Comparison of ENCODE assay signal across 10 mouse cellular contexts in genomic region chr8:110145538-110145937, GRCm38 (mm10). TPM values are rescaled to one million over a fixed set of nuclear protein-coding genes. Genes with fewer than 3 reads are reported as not detected.
DNase-seq lines count a peak whose midpoint lies in the region; ATAC-seq and TF ChIP-seq lines count a peak whose summit lies in the region.
"Had no signal": no experiment of that assay in that cellular context is flagged by ENCODE, and none has a peak within 500 bp of the region (broad histone marks: within the 10 kb centered on the region; RNA-seq: fewer than 3 reads in every experiment).

No protein-coding gene starts in this region.

- ATAC-seq in embryonic facial prominence, embryonic 13.5 days (ENCODE audit: insufficient number of reproducible peaks, insufficient read depth, low FRiP score, low TSS enrichment, low read depth): 0 out of 2 replicates have a peak, but pooled peaks have one; percentile 10
- ATAC-seq in limb, embryonic 14.5 days (ENCODE audit: low FRiP score, low read depth): no peak
- peak; percentile 59; the same call in 1 of the 2 replicates for ATAC-seq in neural tube, embryonic 13.5 days (ENCODE audit: low read depth)

- H3K4me1 ChIP-seq in bone marrow macrophage, adult 2 months (ENCODE audit: control insufficient read depth, insufficient read depth, low read length): no peaks in the 10 kb centered on the region
- H3K4me1 ChIP-seq in embryonic facial prominence, embryonic 13.5 days: no peaks in the 10 kb centered on the region
- H3K4me1 ChIP-seq in limb, embryonic 14.5 days (ENCODE audit: control insufficient read depth, insufficient read depth, low read length): no peaks in the 10 kb centered on the region
- no peaks in the 10 kb centered on the region for H3K4me1 ChIP-seq in neural tube, embryonic 13.5 days (replicated peaks)

- TF ChIP-seq CTCF in bone marrow macrophage, adult 2 months (IDR thresholded peaks at IDR 0.05; ENCODE audit: low read depth, low read length): peak; percentile 44

- H3K9me3 ChIP-seq in embryonic facial prominence, embryonic 13.5 days: no peaks in the 10 kb centered on the region
- H3K9me3 ChIP-seq in limb, embryonic 14.5 days (ENCODE audit: control insufficient read depth, low read length): no peaks in the 10 kb centered on the region
- no peaks in the 10 kb centered on the region for H3K9me3 ChIP-seq in neural tube, embryonic 13.5 days

- peaks cover 9% of the 10 kb centered on the region; the same call in 1 of the 2 replicates for H3K27me3 ChIP-seq in embryonic facial prominence, embryonic 13.5 days
- H3K27me3 ChIP-seq in limb, embryonic 14.5 days (ENCODE audit: control insufficient read depth, insufficient read depth, low read length): no peaks in the 10 kb centered on the region
- no peaks in the 10 kb centered on the region for H3K27me3 ChIP-seq in neural tube, embryonic 13.5 days

- no peak overlapping the region for H3K4me3 ChIP-seq in bone marrow macrophage, adult 2 months (ENCODE audit: insufficient read depth, low read length)
- H3K4me3 ChIP-seq in embryonic facial prominence, embryonic 13.5 days: no peak overlapping the region
- no peak overlapping the region for H3K4me3 ChIP-seq in limb, embryonic 14.5 days (replicated peaks; ENCODE audit: low read length)
- no peak overlapping the region for H3K4me3 ChIP-seq in neural tube, embryonic 13.5 days

- TF ChIP-seq POLR2A in bone marrow macrophage, adult 2 months (IDR thresholded peaks at IDR 0.05; ENCODE audit: borderline replicate concordance, low read depth, low read length): no peak
- no peak for TF ChIP-seq POLR2A in limb, embryonic 14.5 days (IDR thresholded peaks at IDR 0.05; ENCODE audit: borderline replicate concordance, extremely low read depth, insufficient read depth, insufficient read length)

- no peak overlapping the region for H3K27ac ChIP-seq in bone marrow macrophage, adult 2 months (ENCODE audit: insufficient read depth, low read depth, low read length)
- H3K27ac ChIP-seq in embryonic facial prominence, embryonic 13.5 days: no peak overlapping the region
- H3K27ac ChIP-seq in limb, embryonic 14.5 days (replicated peaks; ENCODE audit: low read depth, low read length): no peak overlapping the region
- no peak overlapping the region for H3K27ac ChIP-seq in neural tube, embryonic 13.5 days (replicated peaks)

- DNase-seq in urinary bladder, postnatal 14 days (ENCODE audit: low spot score): peak; percentile 31
- DNase-seq in urinary bladder, adult 2 months (ENCODE audit: low spot score): no peak
- DNase-seq in hindlimb bud, embryonic 11.5 days (ENCODE audit: extremely low spot score, low read depth, low spot score): peak; percentile 42
- DNase-seq in limb, embryonic 14.5 days (ENCODE audit: low spot score): peak; percentile 61
- DNase-seq in T-cell, adult 2 months (ENCODE audit: low spot score): no peak

- H3K4me2 ChIP-seq in embryonic facial prominence, embryonic 13.5 days: no peak overlapping the region
- H3K4me2 ChIP-seq in limb, embryonic 14.5 days (replicated peaks; ENCODE audit: low read depth, low read length, severe bottlenecking): no peak overlapping the region
- H3K4me2 ChIP-seq in neural tube, embryonic 13.5 days: no peak overlapping the region

- H3K9ac ChIP-seq in embryonic facial prominence, embryonic 13.5 days: no peak overlapping the region
- no peak overlapping the region for H3K9ac ChIP-seq in limb, embryonic 14.5 days (ENCODE audit: low read depth, low read length, severe bottlenecking)
- no peak overlapping the region for H3K9ac ChIP-seq in neural tube, embryonic 13.5 days

- no peaks in the 10 kb centered on the region for H3K36me3 ChIP-seq in embryonic facial prominence, embryonic 13.5 days
- no peaks in the 10 kb centered on the region for H3K36me3 ChIP-seq in limb, embryonic 14.5 days (ENCODE audit: control insufficient read depth, insufficient read depth, low read length)
- H3K36me3 ChIP-seq in neural tube, embryonic 13.5 days: no peaks in the 10 kb centered on the region

- 0% methylated on average over 4 of the region's 4 CpGs for WGBS in embryonic facial prominence, embryonic 13.5 days
- WGBS in limb, embryonic 14.5 days: 1% methylated on average over 4 of the region's 4 CpGs
- WGBS in neural tube, embryonic 13.5 days: 2% methylated on average over 4 of the region's 4 CpGs

RNA-seq across cellular contexts. Expression of gene Calb2, which starts 22.5 kb away (rescaled TPM):
- polyA plus RNA-seq in urinary bladder, adult 2 months (2012; rRNA removed): 0.07 and 0.11 TPM in 2 replicates
- polyA plus RNA-seq in bone marrow macrophage, adult 2 months (2012; ENCODE audit: insufficient read depth, insufficient read length, missing spikeins): not detected in 2 replicates
- 3.8 and 10.4 TPM in 2 replicates for polyA plus RNA-seq in embryonic facial prominence, embryonic 13.5 days (2015; fragmentation: Nextera tagmentation; extraction: Ambion mirVana)
- 1.3 and 2.2 TPM in 2 replicates for polyA plus RNA-seq in limb, embryonic 14.5 days (2012; rRNA removed)
- 4.5 and 5.1 TPM in 2 replicates for polyA plus RNA-seq in limb, embryonic 14.5 days (2014; fragmentation: Nextera tagmentation; extraction: Ambion mirVana)
- 16.9 and 22.0 TPM in 2 replicates for polyA plus RNA-seq in neural tube, embryonic 13.5 days (2015; fragmentation: Nextera tagmentation; extraction: Ambion mirVana)

RNA-seq across cellular contexts. Expression of gene Gm17720, which starts 43.0 kb away (rescaled TPM):
- not detected in 2 replicates for polyA plus RNA-seq in urinary bladder, adult 2 months (2012; rRNA removed)
- not detected in 2 replicates for polyA plus RNA-seq in bone marrow macrophage, adult 2 months (2012; ENCODE audit: insufficient read depth, insufficient read length, missing spikeins)
- polyA plus RNA-seq in embryonic facial prominence, embryonic 13.5 days (2015; fragmentation: Nextera tagmentation; extraction: Ambion mirVana): not detected in 2 replicates
- polyA plus RNA-seq in limb, embryonic 14.5 days (2012; rRNA removed): not detected in 2 replicates
- not detected in 2 replicates for polyA plus RNA-seq in limb, embryonic 14.5 days (2014; fragmentation: Nextera tagmentation; extraction: Ambion mirVana)
- polyA plus RNA-seq in neural tube, embryonic 13.5 days (2015; fragmentation: Nextera tagmentation; extraction: Ambion mirVana): not detected in 2 replicates
- polyA plus RNA-seq: heart, embryonic 14.5 days; stomach, embryonic 16.5 days had no signal

RNA-seq across cellular contexts. Expression of gene Gm21964, which starts 44.5 kb away (rescaled TPM):
- not detected in 2 replicates for polyA plus RNA-seq in urinary bladder, adult 2 months (2012; rRNA removed)
- polyA plus RNA-seq in bone marrow macrophage, adult 2 months (2012; ENCODE audit: insufficient read depth, insufficient read length, missing spikeins): not detected in 2 replicates
- not detected in 2 replicates for polyA plus RNA-seq in embryonic facial prominence, embryonic 13.5 days (2015; fragmentation: Nextera tagmentation; extraction: Ambion mirVana)
- not detected in 2 replicates for polyA plus RNA-seq in limb, embryonic 14.5 days (2012; rRNA removed)
- not detected in 2 replicates for polyA plus RNA-seq in limb, embryonic 14.5 days (2014; fragmentation: Nextera tagmentation; extraction: Ambion mirVana)
- not detected in 2 replicates for polyA plus RNA-seq in neural tube, embryonic 13.5 days (2015; fragmentation: Nextera tagmentation; extraction: Ambion mirVana)
- polyA plus RNA-seq: heart, embryonic 14.5 days; stomach, embryonic 16.5 days had no signal

Comparison
In these comparisons a context has a peak if more than half of its experiments do, and no peak if none do; other contexts are left out.
1. DNase-seq: peak in urinary bladder, postnatal 14 days (single experiment), hindlimb bud, embryonic 11.5 days (single experiment) and limb, embryonic 14.5 days (single experiment); none in urinary bladder, adult 2 months (single experiment) and T-cell, adult 2 months (single experiment).